Mouse (Mus musculus) kidney, adult 2 months (tissue): ENCODE results near the gene Shc4. TPM values are rescaled to one million over a fixed set of nuclear protein-coding genes. Genes with fewer than 3 reads are reported as not detected.

Experiments used
- DNase-seq: peaks from one replicate; pipeline ENCODE4 v3.0.0; 2021
- H3K27ac ChIP-seq: fragments of 200-500 bp; 2 replicates; pipeline ENCODE4 v1.5.1; 2012; ENCODE audit warnings: low read depth, low read length, control low read depth, inconsistent platforms; ENCODE audit not compliant: insufficient read depth
- H3K27me3 ChIP-seq: fragments of 200-500 bp; replicated peaks from 2 replicates; pipeline ENCODE4 v1.6.1; 2012; ENCODE audit warnings: mild to moderate bottlenecking, moderate library complexity, low read length, inconsistent platforms; ENCODE audit not compliant: control insufficient read depth, insufficient read depth
- H3K36me3 ChIP-seq: fragments of 200-500 bp; 2 replicates; pipeline ENCODE4 v1.6.1; 2012; ENCODE audit warnings: mild to moderate bottlenecking, moderate library complexity, low read length, inconsistent platforms; ENCODE audit not compliant: control insufficient read depth, insufficient read depth
- H3K4me1 ChIP-seq: fragments of 200-500 bp; 2 replicates; pipeline ENCODE4 v1.6.1; 2011; ENCODE audit warnings: low read length; ENCODE audit not compliant: control insufficient read depth, insufficient read depth
- H3K4me3 ChIP-seq: fragments of 200-500 bp; 2 replicates; pipeline ENCODE4 v1.5.1; 2011; ENCODE audit warnings: mild to moderate bottlenecking, low read depth, low read length, control low read depth; ENCODE audit not compliant: insufficient read depth
- CTCF ChIP-seq: fragments of 200-500 bp; conservative IDR thresholded peaks from 2 replicates; pipeline ENCODE4 v1.5.1; 2011; ENCODE audit warnings: low read depth, mild to moderate bottlenecking, control low read depth, low read length, moderate library complexity, mixed read lengths; ENCODE audit not compliant: insufficient read depth, insufficient read length
- POLR2A ChIP-seq: fragments of 200-500 bp; IDR thresholded peaks from one replicate; pipeline ENCODE4 v1.6.1; 2011; ENCODE audit warnings: low read depth, low read length, control low read depth
- WGBS: fragments of 180-500 bp; shearing (Covaris S2); methylation state at CpG from one replicate; pipeline ENCODE4 v1.1.7; 2018; 5-methylcytosine and 5-hydroxymethylcytosine counted together
- polyA plus RNA-seq: library from polyadenylated mRNA; depleted of rRNA; stranded (reverse); fragments of >200 nt; gene quantifications from 2 replicates; pipeline ENCODE4 v1.2.3, GENCODE M21; 2012

The Shc4 gene
- polyA plus RNA-seq, 1 experiment: 0.20 TPM

DNA sequence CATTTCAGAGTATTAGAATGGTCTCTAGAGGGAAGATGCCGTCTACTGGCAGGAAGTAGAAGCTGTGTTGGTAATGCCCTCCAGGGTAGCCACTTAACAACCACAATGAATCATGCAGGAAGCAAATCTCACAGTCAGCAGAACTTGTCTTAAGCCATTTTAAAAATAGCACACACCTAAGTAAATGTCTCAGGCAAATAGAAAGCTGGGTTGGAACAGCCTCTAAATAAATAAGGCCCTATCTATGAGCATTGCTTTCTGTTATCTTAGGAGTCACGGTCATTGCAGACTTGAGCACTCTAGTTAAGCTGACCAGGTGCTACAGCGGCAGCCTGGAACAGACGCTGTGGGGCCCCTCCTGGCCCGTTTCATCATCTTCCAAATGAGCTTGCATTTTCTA is 56.8 kb downstream of the Shc4 start:
- Histone ChIP-seq H3K4me3 (no peak overlapping the region), H3K4me1 (no peaks in the 10 kb centered on the region), H3K36me3 (no peaks in the 10 kb centered on the region), H3K27ac (no peak overlapping the region), H3K27me3 (no peaks in the 10 kb centered on the region)
- no peak for TF ChIP-seq CTCF
- no peak for TF ChIP-seq POLR2A
- peak; percentile 18 for DNase-seq
- WGBS: 49% methylated on average over 5 of the region's 5 CpGs

- Histone ChIP-seq H3K27me3 (no peaks in the 10 kb centered on the region), H3K27ac (no peak overlapping the region), H3K36me3 (no peaks in the 10 kb centered on the region), H3K4me3 (no peak overlapping the region), H3K4me1 (no peaks in the 10 kb centered on the region)
- TF ChIP-seq CTCF (no peak), POLR2A (no peak)
- WGBS: 78% methylated on average over 4 of the region's 4 CpGs
- no peak for DNase-seq
These were observed 57.3 kb downstream of the Shc4 start for GRCm38 (mm10) chr2:125666668-125667067.

- no peak for DNase-seq
- no peak for TF ChIP-seq POLR2A
- TF ChIP-seq CTCF: no peak
- 87% methylated on average over 4 of the region's 4 CpGs for WGBS
- no peak overlapping the region for H3K4me3 ChIP-seq
- no peaks in the 10 kb centered on the region for H3K27me3 ChIP-seq
- no peaks in the 10 kb centered on the region; the same call in 1 of the 2 replicates for H3K4me1 ChIP-seq
- no peaks in the 10 kb centered on the region for H3K36me3 ChIP-seq
- no peak overlapping the region for H3K27ac ChIP-seq
These were observed 58.0 kb downstream of the Shc4 start for GRCm38 (mm10) chr2:125665909-125666308.

DNA sequence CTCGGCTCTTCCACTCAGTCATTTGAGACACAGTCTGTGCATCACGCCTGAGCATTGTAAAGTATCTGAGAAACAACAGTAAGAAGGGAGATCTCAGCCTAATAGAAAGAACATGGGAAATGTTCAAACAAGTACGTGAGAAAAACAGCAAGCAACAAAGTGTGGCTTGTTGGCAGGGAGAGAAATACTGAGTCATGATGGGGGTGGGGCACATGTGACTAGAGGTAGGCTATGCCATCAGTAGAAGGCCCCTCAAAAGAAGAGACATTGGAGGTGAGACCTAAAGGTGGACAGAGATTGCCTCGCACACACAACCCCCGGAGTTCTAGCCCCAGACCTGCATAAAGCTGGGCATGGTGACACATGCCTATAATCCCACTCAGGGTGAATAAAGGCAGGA is 58.7 kb downstream of the Shc4 start:
- WGBS: 91% methylated on average over 5 of the region's 5 CpGs
- H3K4me1 ChIP-seq: peaks cover 4% of the 10 kb centered on the region; the same call in 1 of the 2 replicates
- no peak for TF ChIP-seq CTCF
- TF ChIP-seq POLR2A: no peak
- no peaks in the 10 kb centered on the region for H3K27me3 ChIP-seq
- no peaks in the 10 kb centered on the region for H3K36me3 ChIP-seq
- no peak overlapping the region for H3K4me3 ChIP-seq
- no peak for DNase-seq
- no peak overlapping the region for H3K27ac ChIP-seq

- Histone ChIP-seq H3K27ac (no peak overlapping the region), H3K27me3 (no peaks in the 10 kb centered on the region), H3K36me3 (no peaks in the 10 kb centered on the region), H3K4me3 (no peak overlapping the region), H3K4me1 (peaks cover 4% of the 10 kb centered on the region; the same call in 1 of the 2 replicates)
- DNase-seq: no peak
- 97% methylated on average over 3 of the region's 3 CpGs for WGBS
- TF ChIP-seq POLR2A (no peak), CTCF (no peak)
These were observed 61.4 kb downstream of the Shc4 start for GRCm38 (mm10) chr2:125662517-125662916.

DNA sequence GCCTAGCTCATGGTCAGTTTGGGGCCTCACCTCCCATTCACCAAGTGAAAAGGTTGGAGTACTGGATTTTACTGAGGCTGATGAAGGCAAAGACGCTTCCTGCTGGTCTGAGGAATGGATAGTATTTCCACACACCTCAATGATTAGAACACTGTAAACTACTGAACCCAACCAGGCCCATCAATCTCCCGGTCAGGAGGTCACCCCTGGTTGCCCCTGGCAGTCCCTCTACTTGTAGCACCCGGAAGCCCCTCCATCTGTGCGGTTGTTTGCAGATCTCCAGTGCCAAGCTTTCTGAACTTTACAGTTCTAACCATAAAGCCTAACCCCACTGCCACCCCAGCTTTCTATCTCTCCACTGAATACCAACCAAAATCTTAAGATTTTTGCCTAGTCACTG is 62.8 kb downstream of the Shc4 start:
- no peaks in the 10 kb centered on the region for H3K36me3 ChIP-seq
- H3K4me3 ChIP-seq: peak overlapping the region; percentile 31; the same call in 1 of the 2 replicates
- no peak for TF ChIP-seq POLR2A
- no peak for TF ChIP-seq CTCF
- DNase-seq: no peak
- WGBS: 56% methylated on average over 4 of the region's 4 CpGs
- H3K4me1 ChIP-seq: peaks cover 4% of the 10 kb centered on the region; the same call in 1 of the 2 replicates
- H3K27me3 ChIP-seq: no peaks in the 10 kb centered on the region
- H3K27ac ChIP-seq: no peak overlapping the region

- Histone ChIP-seq H3K27me3 (no peaks in the 10 kb centered on the region), H3K4me3 (peak overlapping the region; percentile 31), H3K4me1 (peaks cover 4% of the 10 kb centered on the region; the same call in 1 of the 2 replicates), H3K36me3 (no peaks in the 10 kb centered on the region), H3K27ac (no peak overlapping the region)
- TF ChIP-seq POLR2A (no peak), CTCF (no peak)
- 23% methylated on average over 20 of the region's 20 CpGs for WGBS
- DNase-seq: peak; percentile 12
These were observed 63.3 kb downstream of the Shc4 start for GRCm38 (mm10) chr2:125660537-125661130.
